Mouse (Mus musculus) hindbrain, postnatal 0 days (tissue): ENCODE measurements around the gene Atp5s. TPM values are rescaled to one million over a fixed set of nuclear protein-coding genes. Genes with fewer than 3 reads are reported as not detected.

Source experiments
- ATAC-seq: fragments of 200-750 bp; cut with Nextera tagmentation; 2 replicates; pipeline ENCODE4 v1.8.0; 2017; ENCODE audit warnings: mild to moderate bottlenecking, moderate TSS enrichment, moderate library complexity
- DNase-seq: peaks from one replicate; pipeline ENCODE4 v3.0.0-alpha.2; 2015; ENCODE audit warnings: low spot score
- H3K27ac ChIP-seq: fragments of 300-500 bp; sonication (generic); 2 replicates; pipeline ENCODE4 v1.5.1; 2014; ENCODE audit warnings: mild to moderate bottlenecking
- H3K27me3 ChIP-seq: fragments of 300-500 bp; sonication (generic); 2 replicates; pipeline ENCODE4 v1.6.1; 2014; ENCODE audit warnings: low read length, mixed read lengths; ENCODE audit not compliant: insufficient read depth
- H3K36me3 ChIP-seq: fragments of 300-500 bp; sonication (generic); 2 replicates; pipeline ENCODE4 v1.6.1; 2014; ENCODE audit warnings: low read length, mixed read lengths; ENCODE audit not compliant: insufficient read depth
- H3K4me1 ChIP-seq: fragments of 300-500 bp; sonication (generic); 2 replicates; pipeline ENCODE4 v1.6.1; 2014; ENCODE audit warnings: antibody characterized with exemption, low read length, mixed read lengths; ENCODE audit not compliant: insufficient read depth
- H3K4me2 ChIP-seq: fragments of 300-500 bp; sonication (generic); 2 replicates; pipeline ENCODE4 v1.6.1; 2014; ENCODE audit warnings: low read depth, mild to moderate bottlenecking, low read length, moderate library complexity, mixed read lengths
- H3K4me3 ChIP-seq: fragments of 300-500 bp; sonication (generic); 2 replicates; pipeline ENCODE4 v1.5.1; 2014; ENCODE audit warnings: low read length
- H3K9ac ChIP-seq: fragments of 300-500 bp; sonication (generic); replicated peaks from 2 replicates; pipeline ENCODE4 v1.6.1; 2014; ENCODE audit warnings: mild to moderate bottlenecking, low read length, moderate library complexity, mixed read lengths
- H3K9me3 ChIP-seq: fragments of 300-500 bp; sonication (generic); 2 replicates; pipeline ENCODE4 v1.6.1; 2016; ENCODE audit warnings: low read length, mixed read lengths
- CTCF ChIP-seq: IDR thresholded peaks from 2 replicates; pipeline ENCODE4 v1.5.1; 2016; ENCODE audit warnings: antibody characterized with exemption, control low read depth, low read depth
- WGBS: fragments of 180-500 bp; shearing (Covaris S2); extraction: QIAGEN DNeasy Blood & Tissue Kit; methylation state at CpG from one replicate; pipeline ENCODE4 v1.1.7; 2014; 5-methylcytosine and 5-hydroxymethylcytosine counted together
- polyA plus RNA-seq: library from polyadenylated mRNA; unstranded; fragments of >200 nt; fragmentation: Nextera tagmentation; extraction: Ambion mirVana; gene quantifications from 2 replicates; pipeline ENCODE4 v1.2.1, GENCODE M21; 2015
- total RNA-seq: library from RNA; depleted of rRNA; stranded (reverse); fragments of >200 nt; gene quantifications from 2 replicates; pipeline ENCODE4 v1.2.3, GENCODE M21; 2014

The Atp5s gene
- total and polyA plus RNA-seq, 2 experiments from 2014 or later: 33.5 to 38.9 TPM

- H3K9me3 ChIP-seq: no peaks in the 10 kb centered on the region
- no peak overlapping the region for H3K4me2 ChIP-seq
- no peaks in the 10 kb centered on the region for H3K36me3 ChIP-seq
- DNase-seq (no peak), ATAC-seq (no peak)
- no peak for TF ChIP-seq CTCF
- H3K27me3 ChIP-seq: no peaks in the 10 kb centered on the region
- 0 out of 2 replicates have a peak, but pooled peaks cover 5% of the 10 kb centered on the region for H3K4me1 ChIP-seq
- WGBS: 76% methylated on average over 5 of the region's 5 CpGs
- no peak overlapping the region for H3K27ac ChIP-seq
- no peak overlapping the region for H3K4me3 ChIP-seq
- no peak overlapping the region for H3K9ac ChIP-seq
Observed at GRCm38 (mm10) chr12:69753936-69754335, 29.2 kb downstream of the Atp5s start.

GRCm38 (mm10) chr12:69756015-69756414 lies 31.3 kb downstream of the Atp5s start:
- DNase-seq (no peak), ATAC-seq (no peak)
- H3K9ac ChIP-seq: no peak overlapping the region
- H3K4me3 ChIP-seq: no peak overlapping the region
- 0 out of 2 replicates have a peak, but pooled peaks cover 5% of the 10 kb centered on the region for H3K4me1 ChIP-seq
- 77% methylated on average over 5 of the region's 5 CpGs for WGBS
- H3K9me3 ChIP-seq: no peaks in the 10 kb centered on the region
- no peak overlapping the region for H3K27ac ChIP-seq
- TF ChIP-seq CTCF: no peak
- no peak overlapping the region for H3K4me2 ChIP-seq
- no peaks in the 10 kb centered on the region for H3K27me3 ChIP-seq
- H3K36me3 ChIP-seq: no peaks in the 10 kb centered on the region

GRCm38 (mm10) chr12:69757418-69758141 lies 32.8 kb downstream of the Atp5s start:
- 0 out of 2 replicates have a peak, but pooled peaks cover 5% of the 10 kb centered on the region for H3K4me1 ChIP-seq
- no peak overlapping the region for H3K9ac ChIP-seq
- H3K9me3 ChIP-seq: no peaks in the 10 kb centered on the region
- H3K36me3 ChIP-seq: no peaks in the 10 kb centered on the region
- H3K4me2 ChIP-seq: peak overlapping the region; percentile 51
- H3K27me3 ChIP-seq: no peaks in the 10 kb centered on the region
- DNase-seq (peak; percentile 87), ATAC-seq (peak; percentile 84)
- WGBS: 13% methylated on average over 22 of the region's 22 CpGs
- peak overlapping the region; percentile 58; the same call in 1 of the 2 replicates for H3K27ac ChIP-seq
- peak overlapping the region; percentile 13; the same call in 1 of the 2 replicates for H3K4me3 ChIP-seq
- peak; percentile 77 for TF ChIP-seq CTCF

DNA sequence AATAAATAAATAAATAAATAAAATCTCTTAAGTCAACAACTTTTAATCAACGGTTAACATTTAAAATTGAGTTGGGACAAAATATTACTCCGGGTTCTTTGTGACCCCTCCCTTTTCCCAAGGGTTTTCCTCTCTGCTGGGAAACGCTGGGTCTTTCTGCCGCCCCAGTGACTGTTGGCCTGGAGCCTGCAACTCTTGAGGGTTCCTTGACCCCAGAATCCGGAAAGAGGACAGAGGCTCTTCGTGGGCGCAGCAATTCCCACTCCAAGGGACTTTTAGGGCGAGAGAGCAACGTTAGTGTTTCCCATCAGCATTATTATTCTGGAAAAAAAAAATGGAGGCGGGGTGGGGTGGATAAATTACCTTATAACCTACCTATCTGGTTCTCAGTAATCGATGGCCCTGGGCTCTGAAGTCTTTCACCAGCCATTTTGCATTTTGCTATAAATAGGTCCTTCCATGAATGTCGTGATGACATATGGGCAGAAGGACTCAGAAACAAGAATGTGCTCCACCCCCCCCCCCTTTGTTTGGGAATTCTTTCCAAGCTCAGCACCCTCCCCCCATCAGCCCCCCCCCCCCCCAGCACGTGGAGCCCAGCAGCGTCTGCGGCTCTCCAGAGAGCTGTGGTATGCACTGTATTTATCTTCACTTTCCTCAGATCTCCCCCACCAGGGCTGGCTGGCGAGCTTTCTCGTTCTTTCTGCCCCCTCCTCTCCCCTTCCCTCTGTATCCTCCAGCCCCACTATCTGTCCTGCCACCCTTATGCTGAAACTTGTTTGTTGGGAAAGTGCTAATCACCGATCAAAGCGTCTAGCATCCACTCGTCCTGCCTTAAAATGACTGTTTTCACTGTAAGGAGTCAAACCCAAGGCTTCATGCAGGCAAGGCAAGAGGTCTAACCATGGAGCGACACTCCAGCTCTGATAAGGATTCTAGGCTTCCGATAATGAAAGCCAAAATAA lies 33.8 kb downstream of the Atp5s start:
- no peaks in the 10 kb centered on the region for H3K36me3 ChIP-seq
- DNase-seq: peak; percentile 24
- WGBS: 14% methylated on average over 22 of the region's 22 CpGs
- H3K4me1 ChIP-seq: 0 out of 2 replicates have a peak, but pooled peaks cover 5% of the 10 kb centered on the region
- no peaks in the 10 kb centered on the region for H3K27me3 ChIP-seq
- peak overlapping the region; percentile 51 for H3K4me2 ChIP-seq
- peak overlapping the region; percentile 13 for H3K4me3 ChIP-seq
- 0 out of 2 replicates have a peak, but pooled peaks have one; percentile 5 for ATAC-seq
- H3K27ac ChIP-seq: peak overlapping the region; percentile 58; the same call in 1 of the 2 replicates
- no peaks in the 10 kb centered on the region for H3K9me3 ChIP-seq
- no peak overlapping the region; the same call in none of the 2 replicates for H3K9ac ChIP-seq
- no peak for TF ChIP-seq CTCF

- Histone ChIP-seq H3K36me3 (no peaks in the 10 kb centered on the region), H3K4me3 (no peak overlapping the region), H3K27me3 (no peaks in the 10 kb centered on the region), H3K4me1 (0 out of 2 replicates have a peak, but pooled peaks cover 5% of the 10 kb centered on the region), H3K9ac (no peak overlapping the region), H3K9me3 (no peaks in the 10 kb centered on the region), H3K4me2 (no peak overlapping the region), H3K27ac (no peak overlapping the region)
- WGBS: 58% methylated on average over 7 of the region's 7 CpGs
- no peak for TF ChIP-seq CTCF
- ATAC-seq (no peak), DNase-seq (no peak)
Observed at GRCm38 (mm10) chr12:69759267-69759885, 34.6 kb downstream of the Atp5s start.

DNA sequence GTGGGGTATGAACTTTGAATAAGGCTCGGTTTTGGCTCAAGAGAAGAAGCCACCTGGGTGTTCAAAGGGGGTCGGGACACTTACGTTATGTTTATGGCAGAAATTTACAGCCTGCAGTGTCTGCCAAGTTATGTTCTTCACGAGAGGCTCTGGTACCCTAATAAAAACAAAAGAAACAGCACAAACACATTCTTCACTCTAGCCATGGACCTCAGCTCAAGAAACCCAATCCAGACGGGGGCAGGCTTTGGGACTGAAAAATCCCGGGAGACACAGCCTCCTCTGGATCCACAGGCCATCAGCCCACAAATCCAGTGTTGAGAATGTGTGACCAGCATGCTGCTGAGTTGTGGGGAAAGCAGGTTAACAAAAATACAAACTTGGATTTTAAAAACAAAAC lies 35.3 kb downstream of the Atp5s start:
- H3K4me3 ChIP-seq: no peak overlapping the region
- H3K36me3 ChIP-seq: no peaks in the 10 kb centered on the region
- ATAC-seq (no peak), DNase-seq (no peak)
- H3K9me3 ChIP-seq: no peaks in the 10 kb centered on the region
- no peak for TF ChIP-seq CTCF
- H3K4me2 ChIP-seq: no peak overlapping the region
- H3K27me3 ChIP-seq: no peaks in the 10 kb centered on the region
- no peak overlapping the region for H3K27ac ChIP-seq
- H3K4me1 ChIP-seq: 0 out of 2 replicates have a peak, but pooled peaks cover 5% of the 10 kb centered on the region
- H3K9ac ChIP-seq: no peak overlapping the region
- WGBS: 65% methylated on average over 6 of the region's 6 CpGs
